ENCODE assay signal across 8 mouse cellular contexts in genomic region chr4:136282621-136283480, GRCm38 (mm10). TPM values are rescaled to one million over a fixed set of nuclear protein-coding genes. Genes with fewer than 3 reads are reported as not detected.
DNase-seq lines count a peak whose midpoint lies in the region; ATAC-seq and TF ChIP-seq lines count a peak whose summit lies in the region.

No protein-coding gene starts in this region.

- no peak for ATAC-seq in liver, embryonic 11.5 days (replicated peaks; ENCODE audit: low FRiP score)
- no peak for ATAC-seq in limb, embryonic 15.5 days (ENCODE audit: insufficient number of reproducible peaks, low FRiP score, low TSS enrichment, low read depth)
- no peak for ATAC-seq in neural tube, embryonic 15.5 days (ENCODE audit: low FRiP score)

- no peaks in the 10 kb centered on the region for H3K27me3 ChIP-seq in liver, adult 2 months (ENCODE audit: control insufficient read depth, insufficient read depth, low read length)
- H3K27me3 ChIP-seq in liver, embryonic 11.5 days (replicated peaks; ENCODE audit: control insufficient read depth, insufficient read depth, low read length): no peaks in the 10 kb centered on the region
- no peaks in the 10 kb centered on the region for H3K27me3 ChIP-seq in limb, embryonic 15.5 days
- H3K27me3 ChIP-seq in neural tube, embryonic 15.5 days (replicated peaks): 0 out of 2 replicates have a peak, but pooled peaks cover 3% of the 10 kb centered on the region

- no peak for DNase-seq in liver, adult 2 months (ENCODE audit: extremely low read depth, low read depth, low spot score)
- DNase-seq in liver, embryonic 11.5 days (ENCODE audit: low spot score): no peak
- peak; percentile 50 to 51 for DNase-seq in heart, postnatal 14 days
- DNase-seq in right cerebral cortex, postnatal 10 days (ENCODE audit: low spot score in 2 of 2): no peak
- no peak for DNase-seq in gastrocnemius, adult 18-20 months (ENCODE audit: low spot score)
- no peak for DNase-seq in gastrocnemius, postnatal 4 days (ENCODE audit: low spot score in 2 of 2)

- WGBS in liver, adult 2 months: 73% methylated on average over 10 of the region's 10 CpGs
- WGBS in liver, embryonic 11.5 days: 49% methylated on average over 10 of the region's 10 CpGs
- 52% methylated on average over 10 of the region's 10 CpGs for WGBS in limb, embryonic 15.5 days
- 21% methylated on average over 10 of the region's 10 CpGs for WGBS in neural tube, embryonic 15.5 days

- H3K4me3 ChIP-seq in liver, adult 2 months (ENCODE audit: insufficient read depth, low read depth, low read length): no peak overlapping the region
- H3K4me3 ChIP-seq in liver, embryonic 11.5 days (ENCODE audit: low read depth, low read length): no peak overlapping the region
- H3K4me3 ChIP-seq in limb, embryonic 15.5 days: no peak overlapping the region
- no peak overlapping the region for H3K4me3 ChIP-seq in neural tube, embryonic 15.5 days (replicated peaks)

- peaks cover 4% of the 10 kb centered on the region; the same call in 1 of the 2 replicates for H3K79me2 ChIP-seq in liver, adult 2 months (ENCODE audit: control insufficient read depth, insufficient read depth, low read length)

- TF ChIP-seq POLR2A in liver, adult 2 months (IDR thresholded peaks at IDR 0.05; ENCODE audit: extremely low read depth, insufficient read depth, low read length): no peak

- no peak for TF ChIP-seq CTCF in liver, adult 2 months (IDR thresholded peaks at IDR 0.05; ENCODE audit: low read depth, low read length)

- no peak overlapping the region for H3K9ac ChIP-seq in liver, adult 2 months (ENCODE audit: low read depth, low read length)
- H3K9ac ChIP-seq in liver, embryonic 11.5 days (ENCODE audit: low read depth, low read length): no peak overlapping the region
- no peak overlapping the region for H3K9ac ChIP-seq in limb, embryonic 15.5 days
- H3K9ac ChIP-seq in neural tube, embryonic 15.5 days (replicated peaks): no peak overlapping the region

- H3K4me2 ChIP-seq in liver, embryonic 11.5 days: no peak overlapping the region
- no peak overlapping the region for H3K4me2 ChIP-seq in limb, embryonic 15.5 days
- no peak overlapping the region for H3K4me2 ChIP-seq in neural tube, embryonic 15.5 days

- H3K4me1 ChIP-seq in liver, adult 2 months (ENCODE audit: control insufficient read depth, insufficient read depth, low read length): peaks cover 4% of the 10 kb centered on the region; the same call in 1 of the 2 replicates
- peaks cover 6% of the 10 kb centered on the region for H3K4me1 ChIP-seq in liver, embryonic 11.5 days (replicated peaks; ENCODE audit: control insufficient read depth, insufficient read depth, low read length)
- H3K4me1 ChIP-seq in limb, embryonic 15.5 days: peaks cover 46% of the 10 kb centered on the region
- peaks cover 42% of the 10 kb centered on the region for H3K4me1 ChIP-seq in neural tube, embryonic 15.5 days

- no peaks in the 10 kb centered on the region for H3K9me3 ChIP-seq in liver, embryonic 11.5 days (ENCODE audit: control insufficient read depth, low read length)
- H3K9me3 ChIP-seq in limb, embryonic 15.5 days: no peaks in the 10 kb centered on the region
- H3K9me3 ChIP-seq in neural tube, embryonic 15.5 days (replicated peaks): no peaks in the 10 kb centered on the region

- intact Hi-C loops in heart, postnatal 14 days (cut with DNase I): no loop called here

- no peaks in the 10 kb centered on the region for H3K36me3 ChIP-seq in liver, adult 2 months (ENCODE audit: control insufficient read depth, insufficient read depth, low read length)
- peaks cover 4% of the 10 kb centered on the region; the same call in 1 of the 2 replicates for H3K36me3 ChIP-seq in liver, embryonic 11.5 days (ENCODE audit: control insufficient read depth, insufficient read depth, low read length)
- peaks cover 8% of the 10 kb centered on the region for H3K36me3 ChIP-seq in limb, embryonic 15.5 days
- peaks cover 8% of the 10 kb centered on the region for H3K36me3 ChIP-seq in neural tube, embryonic 15.5 days

- peak overlapping the region; percentile 63 for H3K27ac ChIP-seq in liver, adult 2 months (replicated peaks; ENCODE audit: insufficient read depth, low read depth, low read length)
- H3K27ac ChIP-seq in liver, embryonic 11.5 days (ENCODE audit: low read depth, low read length): no peak overlapping the region
- peak overlapping the region; percentile 95 for H3K27ac ChIP-seq in limb, embryonic 15.5 days
- H3K27ac ChIP-seq in neural tube, embryonic 15.5 days (replicated peaks): peak overlapping the region; percentile 89

RNA-seq across cellular contexts. Expression of gene Zfp46, which starts 1.6 kb away (rescaled TPM):
- total RNA-seq in liver, adult 2 months (2014; rRNA removed): 2.6 TPM in 2 replicates
- polyA plus RNA-seq in liver, adult 2 months (2012; rRNA removed): 2.9 and 3.1 TPM in 2 replicates
- 10.5 and 11.9 TPM in 2 replicates for polyA plus RNA-seq in liver, embryonic 11.5 days (2014; fragmentation: Nextera tagmentation; extraction: Ambion mirVana)
- total RNA-seq in heart, postnatal 14 days (2021): 10 to 100 TPM; 56.1 to 64.2 TPM
- 25.0 and 25.9 TPM in 2 replicates for polyA plus RNA-seq in limb, embryonic 15.5 days (2015; fragmentation: Nextera tagmentation; extraction: Ambion mirVana)
- polyA plus RNA-seq in neural tube, embryonic 15.5 days (2015; fragmentation: Nextera tagmentation; extraction: Ambion mirVana): 34.7 and 37.5 TPM in 2 replicates
- total RNA-seq in gastrocnemius, adult 18-20 months (2021): 10 to 100 TPM; 29.7 to 33.3 TPM
- total RNA-seq in gastrocnemius, postnatal 4 days (2021): 10 to 100 TPM; 51.2 to 65.1 TPM

RNA-seq across cellular contexts. Expression of gene Hnrnpr, which starts 27.9 kb away (rescaled TPM):
- total RNA-seq in liver, adult 2 months (2014; rRNA removed): 16.7 and 22.9 TPM in 2 replicates
- polyA plus RNA-seq in liver, adult 2 months (2012; rRNA removed): 5.0 and 5.7 TPM in 2 replicates
- 99.3 and 101 TPM in 2 replicates for polyA plus RNA-seq in liver, embryonic 11.5 days (2014; fragmentation: Nextera tagmentation; extraction: Ambion mirVana)
- 10 to 100 TPM; 47.8 to 51.5 TPM for total RNA-seq in heart, postnatal 14 days (2021)
- 160 and 164 TPM in 2 replicates for polyA plus RNA-seq in limb, embryonic 15.5 days (2015; fragmentation: Nextera tagmentation; extraction: Ambion mirVana)
- 182 and 188 TPM in 2 replicates for polyA plus RNA-seq in neural tube, embryonic 15.5 days (2015; fragmentation: Nextera tagmentation; extraction: Ambion mirVana)
- 10 to 100 TPM; 21.4 to 27.4 TPM for total RNA-seq in gastrocnemius, adult 18-20 months (2021)
- total RNA-seq in gastrocnemius, postnatal 4 days (2021): 10 to 100 TPM; 78.7 to 79.0 TPM

RNA-seq across cellular contexts. Expression of gene Tcea3, which starts 35.3 kb away (rescaled TPM):
- total RNA-seq in liver, adult 2 months (2014; rRNA removed): 34.8 and 39.3 TPM in 2 replicates
- 20.1 and 28.9 TPM in 2 replicates for polyA plus RNA-seq in liver, adult 2 months (2012; rRNA removed)
- polyA plus RNA-seq in liver, embryonic 11.5 days (2014; fragmentation: Nextera tagmentation; extraction: Ambion mirVana): 16.4 and 17.3 TPM in 2 replicates
- 10 to 100 TPM; 77.1 to 77.6 TPM for total RNA-seq in heart, postnatal 14 days (2021)
- polyA plus RNA-seq in limb, embryonic 15.5 days (2015; fragmentation: Nextera tagmentation; extraction: Ambion mirVana): 20.6 and 29.9 TPM in 2 replicates
- polyA plus RNA-seq in neural tube, embryonic 15.5 days (2015; fragmentation: Nextera tagmentation; extraction: Ambion mirVana): 2.2 and 2.5 TPM in 2 replicates
- total RNA-seq in gastrocnemius, adult 18-20 months (2021): 100 to 1,000 TPM; 379 to 395 TPM
- total RNA-seq in gastrocnemius, postnatal 4 days (2021): 100 to 1,000 TPM; 149 to 154 TPM

Comparison
In these comparisons a context has a peak if more than half of its experiments do, and no peak if none do; other contexts are left out.
1. DNase-seq: peak in heart, postnatal 14 days (2 of 2); none in liver, adult 2 months (single experiment), liver, embryonic 11.5 days (single experiment), right cerebral cortex, postnatal 10 days (0 of 2), gastrocnemius, adult 18-20 months (single experiment) and gastrocnemius, postnatal 4 days (0 of 2).